Mouse (Mus musculus) layer of hippocampus, adult 18-20 months (tissue): ENCODE measurements around the gene Eya2. TPM values are rescaled to one million over a fixed set of nuclear protein-coding genes. Genes with fewer than 3 reads are reported as not detected.

Source experiments
- DNase-seq, 2 experiments: peaks; one replicate each; pipeline ENCODE4 v3.0.0; 2022; ENCODE audit warnings: low spot score in 2 of 2
- total RNA-seq, 2 experiments: library from RNA; stranded (reverse); gene quantifications; 2 replicates each; pipeline ENCODE4 v1.2.3; 2021

Gene Eya2
- total RNA-seq, 2 experiments from 2014 or later: 1.8 to 2.8 TPM

GRCm38 (mm10) chr2:165812889-165813288, 218.1 kb downstream of the Eya2 start:
- no peak for DNase-seq

DNA sequence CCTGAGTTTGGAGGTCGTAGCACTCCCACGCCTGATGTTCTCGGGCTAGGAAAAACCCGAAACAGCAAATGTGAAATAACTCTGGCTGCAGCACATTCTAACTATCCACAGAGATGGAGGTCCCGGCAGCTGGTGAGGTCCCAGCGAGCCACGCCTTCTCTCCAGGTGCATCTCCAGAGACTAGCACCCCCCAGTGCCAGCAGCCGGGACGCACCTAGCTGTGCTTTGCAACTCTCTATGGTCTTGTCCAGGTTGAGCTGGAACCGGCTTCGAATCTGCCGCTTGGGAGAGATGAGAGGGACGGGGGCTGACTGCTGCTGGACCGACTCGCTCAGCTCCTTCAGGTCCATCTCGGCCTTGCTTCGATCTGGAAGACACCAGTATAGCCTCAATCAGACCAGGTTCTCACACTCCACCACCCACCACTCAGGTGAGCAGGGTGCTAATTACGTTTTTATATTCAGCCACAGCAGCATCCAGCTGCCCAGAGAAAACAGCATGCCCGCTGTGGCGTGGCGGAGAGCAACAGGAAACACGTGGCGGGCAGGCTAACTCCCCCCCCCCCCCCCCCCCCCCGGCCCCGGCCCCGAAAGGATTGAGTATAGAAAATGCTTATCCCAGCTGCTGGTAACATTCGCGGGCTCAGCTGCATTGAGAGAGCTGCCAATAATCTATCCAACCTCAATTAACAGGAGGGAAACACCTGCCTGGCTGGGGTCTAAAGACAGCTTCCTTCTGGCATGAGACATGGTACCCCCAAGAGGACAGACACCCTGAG, 220.5 kb downstream of the Eya2 start:
- DNase-seq: no peak

DNA sequence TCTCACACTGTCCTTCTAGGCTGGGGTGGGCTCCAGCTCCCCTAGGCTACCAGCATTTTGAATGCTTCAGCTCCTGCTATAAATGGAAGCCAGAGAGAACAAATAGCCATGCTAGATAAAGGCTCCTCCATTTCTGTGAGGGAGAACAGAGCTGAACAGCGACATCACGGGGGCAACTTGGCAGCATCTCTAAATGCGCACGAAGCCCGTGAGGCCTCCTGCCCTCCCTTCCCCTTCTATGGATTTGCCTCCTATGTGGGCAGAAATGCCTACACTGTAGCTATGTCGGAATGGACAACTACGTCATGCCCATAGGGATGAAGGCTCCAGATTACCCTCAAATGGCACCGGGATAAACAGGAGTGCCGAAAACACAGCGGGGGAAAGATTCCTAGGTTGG, 222.6 kb downstream of the Eya2 start:
- DNase-seq: peak in 1 of 2 experiments; percentile 52

DNA sequence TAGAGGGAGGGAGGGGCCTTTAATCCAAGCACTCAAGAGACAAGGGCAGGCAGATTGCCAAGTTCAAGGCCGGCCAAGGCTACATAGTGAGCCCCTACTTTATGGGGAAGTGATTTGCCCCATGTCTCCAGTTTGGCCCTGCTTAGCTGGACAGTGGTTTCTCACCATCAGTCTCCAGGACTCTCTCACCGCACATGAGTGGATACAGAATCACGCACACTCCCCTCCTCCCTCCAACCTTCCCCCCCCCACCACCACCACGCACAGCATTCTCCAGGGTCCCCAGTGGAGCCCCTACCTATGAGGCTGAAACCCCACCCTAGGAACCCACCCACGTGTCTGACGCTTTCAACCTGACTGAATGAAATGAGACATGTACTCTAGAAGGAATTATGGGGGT, 223.7 kb downstream of the Eya2 start:
- no peak for DNase-seq

- DNase-seq: peak; percentile 50 to 89
Measured at GRCm38 (mm10) chr2:165818985-165819948, 224.4 kb downstream of the Eya2 start.

GRCm38 (mm10) chr2:165820073-165820472, 225.2 kb downstream of the Eya2 start:
- no peak for DNase-seq

DNA sequence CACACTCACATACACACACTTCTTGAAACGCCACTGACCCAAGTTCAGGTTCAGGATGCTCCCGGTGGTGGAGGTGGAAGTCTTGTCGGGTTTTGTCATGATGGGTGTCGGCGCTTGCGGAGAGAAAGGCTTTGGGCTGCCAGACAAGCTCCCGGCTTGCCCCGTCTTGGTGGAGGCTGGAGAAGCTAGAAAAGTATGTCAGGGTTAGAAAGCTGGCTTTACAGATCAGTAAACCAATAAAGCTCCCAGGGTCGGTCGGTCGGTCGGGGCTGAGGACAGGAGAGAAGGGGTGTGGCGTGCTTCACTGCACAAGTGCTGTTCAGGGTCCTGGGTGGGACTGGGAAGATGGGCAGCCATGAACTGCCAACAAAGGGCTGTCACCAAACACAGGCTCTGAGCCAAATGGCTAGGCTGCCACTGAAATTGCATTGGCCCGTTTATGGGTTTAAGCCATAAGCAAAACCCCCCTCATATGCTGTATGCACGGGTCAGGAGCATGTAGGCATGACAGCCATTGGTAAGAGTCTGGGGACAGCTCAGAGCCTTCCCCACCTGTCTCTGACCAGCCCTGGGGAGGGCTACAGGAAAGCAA, 225.8 kb downstream of the Eya2 start:
- DNase-seq: no peak

Other genes with a start within 250 kb of the Eya2 start
- under 1 TPM in 1 of 2 experiments, not detected in 1; 0.10 TPM for gene Zfp663, start 226.3 kb upstream of the Eya2 start, total RNA-seq
- 10 to 100 TPM; 14.6 to 15.9 TPM for gene Zfp334, start 206.8 kb upstream of the Eya2 start, total RNA-seq
- not detected for gene Ocstamp, start 194.6 kb upstream of the Eya2 start, total RNA-seq
- gene Slc13a3, start 121.8 kb upstream of the Eya2 start, total RNA-seq: 1 to 10 TPM; 7.2 to 9.3 TPM
- 10 to 100 TPM; 19.2 to 21.7 TPM for gene Trp53rka, start 101.7 kb upstream of the Eya2 start, total RNA-seq
- 1 to 10 TPM in 1 of 2 experiments, under 1 TPM in 1; 0.99 to 1.5 TPM for gene Slc2a10, start 91.2 kb upstream of the Eya2 start, total RNA-seq